Mouse (Mus musculus) heart, postnatal 0 days (tissue): ENCODE results near the gene Zmpste24.
A peak's percentile ranks its signal among the peaks of the same experiment; 100 is the strongest.

Experiments
- CTCF ChIP-seq: IDR thresholded peaks from 2 replicates; pipeline ENCODE4 v1.5.1; 2016; ENCODE audit warnings: antibody characterized with exemption, control low read depth, low read depth
- EP300 ChIP-seq: IDR thresholded peaks from 2 replicates; pipeline ENCODE4 v1.6.1; 2016; ENCODE audit warnings: antibody characterized with exemption, low read depth

GRCm38 (mm10) chr4:121028659-121029392 lies 69.2 kb downstream of the Zmpste24 start:
- TF ChIP-seq CTCF (peak; percentile 73), EP300 (no peak)
